19 mouse cellular contexts compared by ENCODE assay signal in the genomic region with DNA sequence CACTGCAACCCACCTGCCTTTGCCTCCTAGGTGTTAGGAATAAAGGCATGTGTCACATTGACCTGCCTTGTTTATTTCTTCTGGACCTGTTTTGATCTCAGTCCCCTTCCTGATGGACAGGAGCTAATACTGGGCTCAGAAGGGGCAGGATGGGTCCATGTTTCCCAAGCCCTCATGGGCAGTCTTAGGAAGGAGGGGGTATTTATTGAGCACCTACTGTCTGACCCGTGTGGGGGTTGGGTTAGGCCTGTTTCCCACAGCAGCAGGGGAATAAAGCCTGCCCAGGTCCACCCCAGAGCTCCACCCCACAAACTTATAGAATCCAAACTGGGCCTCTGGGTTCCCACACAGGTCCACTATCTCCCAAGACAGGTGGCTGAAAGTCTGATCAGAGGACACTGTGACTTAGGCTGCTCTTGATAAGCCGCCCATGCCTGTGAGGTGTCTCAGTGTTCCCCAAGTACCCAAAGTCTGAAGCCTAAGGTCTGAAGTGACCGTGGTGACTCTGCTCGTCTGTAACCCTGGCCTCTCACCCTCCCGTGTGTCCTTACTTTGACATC. TPM values are rescaled to one million over a fixed set of nuclear protein-coding genes. Genes with fewer than 3 reads are reported as not detected.
DNase-seq lines count a peak whose midpoint lies in the region; ATAC-seq and TF ChIP-seq lines count a peak whose summit lies in the region.
"Had no signal": no experiment of that assay in that cellular context is flagged by ENCODE, and none has a peak within 500 bp of the region (broad histone marks: within the 10 kb centered on the region; RNA-seq: fewer than 3 reads in every experiment).

No protein-coding gene starts in this region.

- WGBS in heart, embryonic 13.5 days = 66% methylated on average over 5 of the region's 5 CpGs
- 47% methylated on average over 5 of the region's 5 CpGs for WGBS in liver, embryonic 11.5 days
- 74% methylated on average over 5 of the region's 5 CpGs for WGBS in spleen, adult 2 months

- DNase-seq in heart, postnatal 14 days = no peak
- peak; percentile 87 for DNase-seq in c-Kit-positive CD71-positive TER-119-negative erythroid progenitor cells, embryonic 14.5 days (ENCODE audit: low read depth)
- DNase-seq in liver, embryonic 11.5 days (ENCODE audit: low spot score) = no peak
- no peak for DNase-seq in spleen, adult 2 months (ENCODE audit: low read depth in 1 of 2, low spot score in 2 of 2)
- DNase-seq in urinary bladder, postnatal 36 days (ENCODE audit: low spot score in 2 of 2) = no peak
- DNase-seq in layer of hippocampus, adult 9-10 months (ENCODE audit: low spot score) = no peak
- DNase-seq: adrenal gland, postnatal 36 days; cerebellum, adult 11 months; cerebellum, postnatal 25 days; gastrocnemius, postnatal 36 days; kidney, adult 18-20 months; kidney, postnatal 25 days; midbrain, embryonic 14.5 days; right cerebral cortex, adult 18-20 months; thymus, adult 2 months had no signal

- ATAC-seq in heart, embryonic 13.5 days (ENCODE audit: extremely low read depth, insufficient number of reproducible peaks, low FRiP score, low TSS enrichment) = no peak
- peak; percentile 58 for ATAC-seq in liver, embryonic 11.5 days (replicated peaks; ENCODE audit: low FRiP score)
- no peak for ATAC-seq in inflammation-experienced regulatory T-cells, adult 6 months

- no peak overlapping the region for H3K4me2 ChIP-seq in heart, embryonic 13.5 days
- H3K4me2 ChIP-seq in liver, embryonic 11.5 days = peak overlapping the region; percentile 61
- H3K4me2 ChIP-seq: hindbrain, embryonic 13.5 days had no signal

- TF ChIP-seq CTCF in spleen, adult 2 months (IDR thresholded peaks at IDR 0.05; ENCODE audit: extremely low read depth, insufficient read depth, insufficient read length, insufficient replicate concordance) = no peak

- H3K4me3 ChIP-seq in heart, embryonic 13.5 days = no peak overlapping the region
- 0 out of 2 replicates have a peak overlapping the region, but pooled peaks have one; percentile 13 for H3K4me3 ChIP-seq in liver, embryonic 11.5 days (ENCODE audit: low read depth, low read length)
- H3K4me3 ChIP-seq in spleen, adult 2 months (ENCODE audit: extremely low read depth, insufficient read depth, insufficient read length) = no peak overlapping the region
- H3K4me3 ChIP-seq: hindbrain, embryonic 13.5 days had no signal

- peaks cover 20% of the 10 kb centered on the region for H3K4me1 ChIP-seq in heart, embryonic 13.5 days
- H3K4me1 ChIP-seq in liver, embryonic 11.5 days (replicated peaks; ENCODE audit: control insufficient read depth, insufficient read depth, low read length) = peaks cover 35% of the 10 kb centered on the region
- H3K4me1 ChIP-seq in spleen, adult 2 months (ENCODE audit: control insufficient read depth, insufficient read depth, insufficient read length) = peaks cover 3% of the 10 kb centered on the region; the same call in 1 of the 2 replicates

- TF ChIP-seq POLR2A in spleen, adult 2 months (IDR thresholded peaks at IDR 0.05; ENCODE audit: low read depth, low read length) = no peak

- no peaks in the 10 kb centered on the region for H3K36me3 ChIP-seq in heart, embryonic 13.5 days
- H3K36me3 ChIP-seq in liver, embryonic 11.5 days (ENCODE audit: control insufficient read depth, insufficient read depth, low read length) = no peaks in the 10 kb centered on the region
- H3K36me3 ChIP-seq in spleen, adult 2 months (ENCODE audit: control insufficient read depth, insufficient read depth, low read length) = no peaks in the 10 kb centered on the region
- H3K36me3 ChIP-seq: G1E had no signal

- peak overlapping the region; percentile 50; the same call in 1 of the 2 replicates for H3K27ac ChIP-seq in heart, embryonic 13.5 days (replicated peaks)
- peak overlapping the region; percentile 97 for H3K27ac ChIP-seq in liver, embryonic 11.5 days (ENCODE audit: low read depth, low read length)
- H3K27ac ChIP-seq in spleen, adult 2 months (ENCODE audit: insufficient read depth, low read length) = peak overlapping the region; percentile 19; the same call in 1 of the 2 replicates
- H3K27ac ChIP-seq: hindbrain, embryonic 13.5 days had no signal

- no peak overlapping the region for H3K9ac ChIP-seq in heart, embryonic 13.5 days
- H3K9ac ChIP-seq in liver, embryonic 11.5 days (ENCODE audit: low read depth, low read length) = peak overlapping the region; percentile 51; the same call in 1 of the 2 replicates
- H3K9ac ChIP-seq: hindbrain, embryonic 13.5 days had no signal

- intact Hi-C loops in heart, postnatal 14 days (cut with DNase I) = no loop called here

- peaks cover 48% of the 10 kb centered on the region for H3K27me3 ChIP-seq in heart, embryonic 13.5 days (replicated peaks)
- 0 out of 2 replicates have a peak, but pooled peaks cover 4% of the 10 kb centered on the region for H3K27me3 ChIP-seq in liver, embryonic 11.5 days (replicated peaks; ENCODE audit: control insufficient read depth, insufficient read depth, low read length)
- H3K27me3 ChIP-seq in spleen, adult 2 months (ENCODE audit: control insufficient read depth, insufficient read depth, low read length) = no peaks in the 10 kb centered on the region

- H3K9me3 ChIP-seq in heart, embryonic 13.5 days = no peaks in the 10 kb centered on the region
- H3K9me3 ChIP-seq in liver, embryonic 11.5 days (ENCODE audit: control insufficient read depth, low read length) = no peaks in the 10 kb centered on the region
- H3K9me3 ChIP-seq: G1E; hindbrain, embryonic 13.5 days had no signal

RNA-seq across cellular contexts. Expression of gene Arrdc2, which starts 3.8 kb away (rescaled TPM):
- polyA plus RNA-seq in heart, embryonic 13.5 days (2015; fragmentation: Nextera tagmentation; extraction: Ambion mirVana) = 1.9 and 2.4 TPM in 2 replicates
- 10 to 100 TPM; 22.4 to 23.9 TPM for total RNA-seq in heart, postnatal 14 days (2021)
- 13.4 and 14.5 TPM in 2 replicates for polyA plus RNA-seq in liver, embryonic 11.5 days (2014; fragmentation: Nextera tagmentation; extraction: Ambion mirVana)
- polyA plus RNA-seq in spleen, adult 2 months (2012; rRNA removed) = 73.8 and 74.1 TPM in 2 replicates
- polyA plus RNA-seq in inflammation-experienced regulatory T-cells, adult 6 months (2017; shearing (Covaris generic)) = 1 to 10 TPM; 1.9 to 7.8 (median 3.7) TPM

RNA-seq across cellular contexts. Expression of gene Kcnn1, which starts 19.8 kb away (rescaled TPM):
- polyA plus RNA-seq in heart, embryonic 13.5 days (2015; fragmentation: Nextera tagmentation; extraction: Ambion mirVana) = 1.5 TPM in 2 replicates
- 1 to 10 TPM; 3.8 to 4.0 TPM for total RNA-seq in heart, postnatal 14 days (2021)
- 0.47 and 0.73 TPM in 2 replicates for polyA plus RNA-seq in liver, embryonic 11.5 days (2014; fragmentation: Nextera tagmentation; extraction: Ambion mirVana)
- 0.65 and 1.1 TPM in 2 replicates for polyA plus RNA-seq in spleen, adult 2 months (2012; rRNA removed)
- not detected for polyA plus RNA-seq in inflammation-experienced regulatory T-cells, adult 6 months (2017; shearing (Covaris generic))

RNA-seq across cellular contexts. Expression of gene Ccdc124, which starts 30.4 kb away (rescaled TPM):
- 88.5 and 89.0 TPM in 2 replicates for polyA plus RNA-seq in heart, embryonic 13.5 days (2015; fragmentation: Nextera tagmentation; extraction: Ambion mirVana)
- 10 to 100 TPM; 38.8 to 40.1 TPM for total RNA-seq in heart, postnatal 14 days (2021)
- polyA plus RNA-seq in liver, embryonic 11.5 days (2014; fragmentation: Nextera tagmentation; extraction: Ambion mirVana) = 110 and 112 TPM in 2 replicates
- polyA plus RNA-seq in spleen, adult 2 months (2012; rRNA removed) = 26.5 and 34.9 TPM in 2 replicates
- 100 to 1,000 TPM in 1 of 3 experiments, 10 to 100 TPM in 2; 54.2 to 120 (median 63.1) TPM for polyA plus RNA-seq in inflammation-experienced regulatory T-cells, adult 6 months (2017; shearing (Covaris generic))

RNA-seq across cellular contexts. Expression of gene Il12rb1, which starts 35.0 kb away (rescaled TPM):
- not detected in 2 replicates for polyA plus RNA-seq in heart, embryonic 13.5 days (2015; fragmentation: Nextera tagmentation; extraction: Ambion mirVana)
- under 1 TPM; 0.12 to 0.59 TPM for total RNA-seq in heart, postnatal 14 days (2021)
- 0.10 and 0.25 TPM in 2 replicates for polyA plus RNA-seq in liver, embryonic 11.5 days (2014; fragmentation: Nextera tagmentation; extraction: Ambion mirVana)
- 5.8 and 7.4 TPM in 2 replicates for polyA plus RNA-seq in spleen, adult 2 months (2012; rRNA removed)
- 10 to 100 TPM; 13.8 to 38.5 (median 18.3) TPM for polyA plus RNA-seq in inflammation-experienced regulatory T-cells, adult 6 months (2017; shearing (Covaris generic))
- total RNA-seq: adrenal gland, postnatal 36 days had no signal

RNA-seq across cellular contexts. Expression of gene Mast3, which starts 38.4 kb away (rescaled TPM):
- polyA plus RNA-seq in heart, embryonic 13.5 days (2015; fragmentation: Nextera tagmentation; extraction: Ambion mirVana) = 5.6 and 6.7 TPM in 2 replicates
- 10 to 100 TPM in 1 of 2 experiments, 1 to 10 TPM in 1; 9.4 to 11.1 TPM for total RNA-seq in heart, postnatal 14 days (2021)
- 18.2 and 19.3 TPM in 2 replicates for polyA plus RNA-seq in liver, embryonic 11.5 days (2014; fragmentation: Nextera tagmentation; extraction: Ambion mirVana)
- 175 and 297 TPM in 2 replicates for polyA plus RNA-seq in spleen, adult 2 months (2012; rRNA removed)
- polyA plus RNA-seq in inflammation-experienced regulatory T-cells, adult 6 months (2017; shearing (Covaris generic)) = 10 to 100 TPM; 14.8 to 20.5 (median 18.4) TPM

Comparison
In these comparisons a context has a peak if more than half of its experiments do, and no peak if none do; other contexts are left out.
1. H3K27ac ChIP-seq: peak in every context shown above with its lines; median percentile 97 in liver, embryonic 11.5 days; 50 in heart, embryonic 13.5 days; 19 in spleen, adult 2 months.